Mouse (Mus musculus) liver, embryonic 14.5 days (tissue): ENCODE results near the gene Negr1.

Experiments
- CTCF ChIP-seq: IDR thresholded peaks from 2 replicates; pipeline ENCODE4 v1.5.1; 2016; ENCODE audit warnings: antibody characterized with exemption, low read depth, control low read depth
- EP300 ChIP-seq: IDR thresholded peaks from 2 replicates; pipeline ENCODE4 v1.6.1; 2016; ENCODE audit warnings: antibody characterized with exemption, low read depth

- TF ChIP-seq CTCF, result no peak
- TF ChIP-seq EP300, result no peak
Measured at GRCm38 (mm10) chr3:156912816-156913215, 351.2 kb downstream of the Negr1 start.
